Mouse (Mus musculus) lung, adult 2 months (tissue): Measurements from ENCODE around the gene Gng3.
"Not testable (repeated sequence)": the region's sequence is repeated elsewhere in the genome, so short reads cannot be mapped to it uniquely, and the experiment has no call there.

Source experiments
- CTCF ChIP-seq: fragments of 200-500 bp; IDR thresholded peaks from 2 replicates; pipeline ENCODE4 v1.5.1; 2011; ENCODE audit warnings: mild to moderate bottlenecking, low read length, control low read depth; ENCODE audit not compliant: insufficient read depth
- POLR2A ChIP-seq: fragments of 200-500 bp; IDR thresholded peaks from 2 replicates; pipeline ENCODE4 v1.6.1; 2011; ENCODE audit warnings: low read depth, mild to moderate bottlenecking, control low read depth, low read length, borderline replicate concordance; ENCODE audit errors: extremely low read depth

- not testable (repeated sequence) for TF ChIP-seq CTCF, POLR2A
These were observed 2.7 kb downstream of the Gng3 start for GRCm38 (mm10) chr19:8836327-8836726.
